Mouse (Mus musculus) liver, embryonic 15.5 days (tissue): ENCODE measurements around the gene Hrk. TPM values are rescaled to one million over a fixed set of nuclear protein-coding genes. Genes with fewer than 3 reads are reported as not detected.
A peak's percentile ranks its signal among the peaks of the same experiment; 100 is the strongest.

Source experiments
- ATAC-seq: fragments of 200-750 bp; cut with Nextera tagmentation; 2 replicates; pipeline ENCODE4 v1.8.0; 2017; ENCODE audit warnings: moderate number of reproducible peaks, mild to moderate bottlenecking, moderate library complexity; ENCODE audit not compliant: insufficient read depth
- H3K27ac ChIP-seq: fragments of 300-500 bp; sonication (generic); replicated peaks from 2 replicates; pipeline ENCODE4 v1.5.1; 2015; ENCODE audit warnings: mild to moderate bottlenecking, inconsistent platforms
- H3K27me3 ChIP-seq: fragments of 300-500 bp; sonication (generic); 2 replicates; pipeline ENCODE4 v1.6.1; 2015; ENCODE audit warnings: mild to moderate bottlenecking, inconsistent platforms
- H3K36me3 ChIP-seq: fragments of 300-500 bp; sonication (generic); replicated peaks from 2 replicates; pipeline ENCODE4 v1.6.1; 2015; ENCODE audit warnings: moderate library complexity, mild to moderate bottlenecking, inconsistent platforms
- H3K4me1 ChIP-seq: fragments of 300-500 bp; sonication (generic); replicated peaks from 2 replicates; pipeline ENCODE4 v1.6.1; 2015; ENCODE audit warnings: inconsistent platforms
- H3K4me2 ChIP-seq: fragments of 300-500 bp; sonication (generic); 2 replicates; pipeline ENCODE4 v1.6.1; 2015; ENCODE audit warnings: moderate library complexity, mild to moderate bottlenecking, inconsistent platforms
- H3K4me3 ChIP-seq: fragments of 300-500 bp; sonication (generic); replicated peaks from 2 replicates; pipeline ENCODE4 v1.5.1; 2015; ENCODE audit warnings: mild to moderate bottlenecking, inconsistent platforms
- H3K9ac ChIP-seq: fragments of 300-500 bp; sonication (generic); 2 replicates; pipeline ENCODE4 v1.6.1; 2015; ENCODE audit warnings: moderate library complexity, mild to moderate bottlenecking, inconsistent platforms
- H3K9me3 ChIP-seq: fragments of 300-500 bp; sonication (generic); replicated peaks from 2 replicates; pipeline ENCODE4 v1.6.1; 2016; ENCODE audit warnings: inconsistent platforms
- WGBS: fragments of 180-500 bp; shearing (Covaris S2); methylation state at CpG from one replicate; pipeline ENCODE4 v1.1.7; 2015; ENCODE audit warnings: mixed read lengths; ENCODE audit not compliant: insufficient replicate concordance; 5-methylcytosine and 5-hydroxymethylcytosine counted together
- polyA plus RNA-seq: library from polyadenylated mRNA; unstranded; fragments of >200 nt; fragmentation: Nextera tagmentation; extraction: Ambion mirVana; gene quantifications from 2 replicates; pipeline ENCODE4 v1.2.1, GENCODE M21; 2015

Gene Hrk
- polyA plus RNA-seq, 1 experiment from 2014 or later: not detected

- no peak for ATAC-seq
- Histone ChIP-seq H3K36me3 (no peaks in the 10 kb centered on the region), H3K4me3 (no peak overlapping the region), H3K9me3 (no peaks in the 10 kb centered on the region), H3K27ac (no peak overlapping the region), H3K27me3 (peaks cover 47% of the 10 kb centered on the region), H3K4me2 (no peak overlapping the region), H3K4me1 (peaks cover 19% of the 10 kb centered on the region), H3K9ac (no peak overlapping the region)
- 20% methylated on average over 4 of the region's 4 CpGs for WGBS
These were observed 3.8 kb upstream of the Hrk start for GRCm38 (mm10) chr5:118160691-118161090.

DNA sequence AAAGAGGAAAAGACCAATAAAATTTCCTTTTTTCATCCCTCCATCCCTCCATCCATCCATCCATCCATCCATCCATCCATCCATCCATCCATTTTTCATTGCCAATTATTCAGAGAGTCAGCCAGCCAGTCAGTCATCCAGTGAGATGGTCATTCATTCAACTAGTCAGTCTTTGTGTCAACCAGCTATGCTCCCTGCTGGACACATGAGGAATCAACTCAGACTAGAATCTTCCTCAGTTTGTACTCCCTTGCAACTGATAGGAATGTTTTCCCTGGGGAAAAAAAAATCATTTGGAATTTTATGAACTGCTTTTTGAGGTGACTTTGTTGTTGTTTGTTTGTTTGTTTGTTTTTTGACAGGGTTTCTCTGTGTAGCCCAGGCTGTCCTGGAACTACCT, 1.0 kb downstream of the Hrk start:
- H3K27me3 ChIP-seq: peaks cover 90% of the 10 kb centered on the region
- no peak overlapping the region for H3K27ac ChIP-seq
- no peaks in the 10 kb centered on the region for H3K4me1 ChIP-seq
- no peak overlapping the region for H3K9ac ChIP-seq
- no peaks in the 10 kb centered on the region for H3K9me3 ChIP-seq
- no peak overlapping the region for H3K4me3 ChIP-seq
- no peak overlapping the region for H3K4me2 ChIP-seq
- no peak for ATAC-seq
- H3K36me3 ChIP-seq: no peaks in the 10 kb centered on the region

GRCm38 (mm10) chr5:118167561-118167995, 3.1 kb downstream of the Hrk start:
- H3K27ac ChIP-seq: no peak overlapping the region
- peaks cover 93% of the 10 kb centered on the region for H3K27me3 ChIP-seq
- WGBS: 64% methylated on average over 8 of the region's 8 CpGs
- H3K4me1 ChIP-seq: peaks cover 7% of the 10 kb centered on the region; the same call in 1 of the 2 replicates
- no peak for ATAC-seq
- H3K36me3 ChIP-seq: no peaks in the 10 kb centered on the region
- H3K4me3 ChIP-seq: no peak overlapping the region
- H3K4me2 ChIP-seq: no peak overlapping the region
- H3K9ac ChIP-seq: no peak overlapping the region
- no peaks in the 10 kb centered on the region for H3K9me3 ChIP-seq

GRCm38 (mm10) chr5:118169222-118170221, 5.1 kb downstream of the Hrk start:
- Histone ChIP-seq H3K27me3 (peaks cover 93% of the 10 kb centered on the region), H3K4me2 (peak overlapping the region; percentile 60), H3K9me3 (no peaks in the 10 kb centered on the region), H3K4me3 (peak overlapping the region; percentile 37), H3K4me1 (peaks cover 7% of the 10 kb centered on the region; the same call in 1 of the 2 replicates), H3K9ac (no peak overlapping the region), H3K27ac (no peak overlapping the region), H3K36me3 (no peaks in the 10 kb centered on the region)
- no peak for ATAC-seq
- WGBS: under 1% methylated on average over 108 of the region's 117 CpGs

DNA sequence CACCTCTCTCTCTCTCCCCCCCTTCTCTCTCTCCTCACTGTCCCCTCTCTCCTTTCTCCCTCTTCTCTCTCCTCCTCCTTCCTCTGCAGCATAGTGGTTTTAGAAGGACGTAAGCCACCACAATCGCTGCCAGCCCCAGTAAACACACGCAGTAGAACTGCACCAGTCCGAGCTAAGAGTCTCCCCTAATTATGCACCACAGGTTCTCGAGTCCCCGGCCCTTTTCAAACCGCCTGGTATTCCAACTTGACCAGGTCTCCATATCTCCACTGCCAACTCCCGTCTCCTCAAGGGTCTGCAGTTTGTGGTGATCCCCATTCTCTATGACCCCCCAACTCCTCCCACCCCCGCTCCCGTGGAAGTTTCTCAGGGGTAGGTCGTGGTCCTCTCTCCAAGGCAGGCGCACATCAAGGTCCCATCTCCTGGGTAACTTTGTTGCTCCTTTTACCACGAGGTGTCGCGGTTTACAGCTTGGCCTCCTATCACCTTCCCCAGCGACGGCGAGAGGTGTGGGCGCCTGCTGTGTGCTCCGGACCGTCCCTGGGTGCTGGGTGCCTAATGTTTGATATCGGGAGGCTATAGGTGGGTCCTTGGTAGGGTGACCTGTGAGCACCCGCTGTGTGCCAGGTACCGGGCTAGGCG, 6.6 kb downstream of the Hrk start:
- H3K9me3 ChIP-seq: 0 out of 2 replicates have a peak, but pooled peaks cover 3% of the 10 kb centered on the region
- no peak for ATAC-seq
- 1% methylated on average over 25 of the region's 25 CpGs for WGBS
- peaks cover 7% of the 10 kb centered on the region; the same call in 1 of the 2 replicates for H3K4me1 ChIP-seq
- H3K36me3 ChIP-seq: no peaks in the 10 kb centered on the region
- H3K4me2 ChIP-seq: peak overlapping the region; percentile 48; the same call in 1 of the 2 replicates
- peaks cover 98% of the 10 kb centered on the region for H3K27me3 ChIP-seq
- H3K4me3 ChIP-seq: no peak overlapping the region
- H3K27ac ChIP-seq: no peak overlapping the region
- H3K9ac ChIP-seq: no peak overlapping the region

DNA sequence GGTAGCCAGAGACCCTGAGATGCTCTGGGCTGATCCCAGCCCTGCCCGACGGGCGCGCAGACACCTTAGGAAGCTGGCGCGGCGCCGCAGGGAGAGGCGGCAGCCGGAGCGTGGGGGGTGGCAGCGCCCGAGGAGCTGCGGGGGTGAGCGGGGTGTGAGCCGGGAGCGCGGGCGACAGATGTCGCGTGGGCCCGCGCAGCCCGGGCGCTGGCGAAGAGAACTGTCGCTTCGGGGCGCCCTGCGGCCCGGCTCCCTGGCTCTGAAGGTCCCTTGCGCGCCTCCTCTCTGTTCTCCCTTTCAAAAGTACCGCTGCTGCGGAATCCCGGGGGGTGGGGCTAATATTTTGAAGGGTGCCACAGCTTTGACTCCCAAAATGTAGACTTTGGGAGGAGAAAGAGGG, 7.2 kb downstream of the Hrk start:
- no peak overlapping the region for H3K9ac ChIP-seq
- H3K9me3 ChIP-seq: 0 out of 2 replicates have a peak, but pooled peaks cover 3% of the 10 kb centered on the region
- peak overlapping the region; percentile 32 for H3K4me3 ChIP-seq
- H3K27me3 ChIP-seq: peaks cover 92% of the 10 kb centered on the region
- ATAC-seq: no peak
- peak overlapping the region; percentile 48 for H3K4me2 ChIP-seq
- whole genome bisulfite sequencing: 1% methylated on average over 35 of the region's 36 CpGs
- no peak overlapping the region for H3K27ac ChIP-seq
- no peaks in the 10 kb centered on the region for H3K36me3 ChIP-seq
- H3K4me1 ChIP-seq: peaks cover 7% of the 10 kb centered on the region; the same call in 1 of the 2 replicates

DNA sequence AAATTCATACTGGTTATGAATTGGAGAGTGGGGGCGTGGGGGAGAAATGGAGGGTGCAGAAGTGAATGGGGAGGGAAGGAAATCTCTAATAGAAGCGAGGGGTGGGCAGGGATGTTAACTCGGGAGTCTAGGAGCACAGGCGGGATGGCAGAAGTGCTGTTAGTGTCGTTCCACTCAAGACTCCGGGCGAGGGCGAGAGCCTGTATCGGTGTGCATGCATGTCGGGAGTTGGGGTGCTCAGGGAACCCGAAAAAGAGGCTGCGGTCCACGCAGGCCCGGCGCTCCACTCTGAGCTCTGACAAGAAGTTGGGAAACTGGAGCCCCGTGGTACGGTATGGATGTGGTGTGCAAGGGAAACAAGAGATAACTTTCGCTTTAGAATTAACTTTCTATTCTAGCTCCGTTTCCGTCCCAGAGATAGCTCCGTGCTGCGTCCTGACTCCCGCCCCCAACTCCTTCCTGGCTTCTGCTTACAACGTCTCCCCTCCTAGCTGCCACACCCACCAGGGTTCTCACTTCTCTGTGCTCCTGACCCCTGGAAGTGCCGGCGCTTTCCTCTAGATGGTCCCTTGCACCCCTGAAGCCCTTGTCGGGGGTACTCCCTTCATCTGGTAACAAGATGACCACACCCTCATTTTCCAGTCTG, 7.8 kb downstream of the Hrk start:
- H3K9me3 ChIP-seq: 0 out of 2 replicates have a peak, but pooled peaks cover 3% of the 10 kb centered on the region
- H3K9ac ChIP-seq: no peak overlapping the region
- ATAC-seq: no peak
- peak overlapping the region; percentile 32 for H3K4me3 ChIP-seq
- H3K36me3 ChIP-seq: no peaks in the 10 kb centered on the region
- H3K27ac ChIP-seq: no peak overlapping the region
- WGBS: 1% methylated on average over 27 of the region's 27 CpGs
- peaks cover 88% of the 10 kb centered on the region for H3K27me3 ChIP-seq
- H3K4me2 ChIP-seq: peak overlapping the region; percentile 48
- peaks cover 7% of the 10 kb centered on the region; the same call in 1 of the 2 replicates for H3K4me1 ChIP-seq

DNA sequence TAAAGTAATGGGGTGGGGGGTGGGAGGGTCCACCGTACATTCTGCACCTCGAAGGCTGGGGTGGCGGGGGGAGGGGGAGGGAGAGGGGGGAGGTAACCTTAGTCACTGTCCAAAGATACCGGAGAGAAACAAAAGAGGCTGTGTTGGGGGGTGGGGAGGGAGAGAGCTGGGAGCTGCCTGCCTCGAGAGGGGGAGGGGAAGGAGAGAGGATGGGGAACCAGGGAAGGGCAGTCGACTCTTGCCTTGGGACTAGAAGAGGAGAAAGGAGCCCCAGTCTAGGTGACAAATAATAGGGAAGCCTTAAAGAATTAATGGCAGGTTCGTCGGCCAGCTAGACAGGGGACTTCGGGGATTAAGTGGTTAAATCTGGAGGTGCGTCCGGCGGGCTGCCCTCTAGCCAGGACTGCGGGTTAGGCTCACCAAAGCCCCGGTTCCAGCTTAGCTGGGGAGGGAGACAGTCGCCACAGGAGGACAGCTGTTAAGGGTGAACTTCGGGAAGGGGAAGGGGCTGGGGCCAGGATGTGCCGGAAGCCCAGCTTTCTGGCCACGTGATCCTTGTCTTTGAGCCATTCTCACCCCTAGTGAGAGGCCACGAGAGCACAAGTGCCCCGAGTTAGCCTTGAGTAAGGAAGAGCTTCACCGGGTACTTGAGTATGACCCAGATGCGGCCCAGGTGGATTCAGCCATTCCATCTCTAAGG, 10.0 kb downstream of the Hrk start:
- no peak for ATAC-seq
- H3K4me3 ChIP-seq: 0 out of 2 replicates have a peak overlapping the region, but pooled peaks have one; percentile 4

GRCm38 (mm10) chr5:118175137-118175536, 10.7 kb downstream of the Hrk start:
- Histone ChIP-seq H3K4me3 (no peak overlapping the region), H3K4me2 (no peak overlapping the region), H3K27ac (no peak overlapping the region), H3K9me3 (0 out of 2 replicates have a peak, but pooled peaks cover 3% of the 10 kb centered on the region), H3K36me3 (no peaks in the 10 kb centered on the region), H3K4me1 (peaks cover 7% of the 10 kb centered on the region; the same call in 1 of the 2 replicates), H3K9ac (no peak overlapping the region), H3K27me3 (peaks cover 67% of the 10 kb centered on the region)
- ATAC-seq: no peak
- WGBS: 18% methylated on average over 2 of the region's 2 CpGs

More for the DNA sequence above, 10.0 kb downstream of the Hrk start:
- peaks cover 7% of the 10 kb centered on the region; the same call in 1 of the 2 replicates for H3K4me1 ChIP-seq
- peak overlapping the region; percentile 29 for H3K4me2 ChIP-seq
- no peak overlapping the region for H3K9ac ChIP-seq
- H3K27me3 ChIP-seq: peaks cover 73% of the 10 kb centered on the region
- H3K9me3 ChIP-seq: 0 out of 2 replicates have a peak, but pooled peaks cover 3% of the 10 kb centered on the region
- no peak overlapping the region for H3K27ac ChIP-seq
- no peaks in the 10 kb centered on the region for H3K36me3 ChIP-seq
- WGBS: 2% methylated on average over 22 of the region's 22 CpGs

DNA sequence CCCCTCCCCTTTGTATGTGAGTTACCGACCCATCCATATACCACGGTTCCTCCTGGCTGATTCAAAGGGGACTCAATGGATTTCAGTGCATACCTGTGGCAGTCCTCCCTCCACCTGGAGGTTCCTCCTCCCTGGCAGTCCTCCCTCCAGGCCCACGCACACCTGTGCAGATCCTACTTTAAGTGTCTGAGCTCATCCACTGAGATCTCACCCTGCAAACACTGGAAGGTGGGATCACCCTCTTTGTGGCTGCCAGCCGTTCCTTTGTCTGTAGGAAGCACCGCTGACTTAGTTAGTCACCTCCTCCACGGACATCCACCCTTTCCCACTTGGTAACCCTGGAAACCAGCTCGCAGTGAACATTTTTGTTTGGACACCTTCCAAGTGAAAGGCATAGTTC, 13.2 kb downstream of the Hrk start:
- H3K27me3 ChIP-seq: peaks cover 46% of the 10 kb centered on the region
- H3K9me3 ChIP-seq: 0 out of 2 replicates have a peak, but pooled peaks cover 3% of the 10 kb centered on the region
- no peak overlapping the region for H3K4me2 ChIP-seq
- H3K27ac ChIP-seq: no peak overlapping the region
- no peak overlapping the region for H3K4me3 ChIP-seq
- no peaks in the 10 kb centered on the region for H3K4me1 ChIP-seq
- no peak for ATAC-seq
- H3K9ac ChIP-seq: no peak overlapping the region
- WGBS: 55% methylated on average over 7 of the region's 7 CpGs
- no peaks in the 10 kb centered on the region for H3K36me3 ChIP-seq
